Mouse (Mus musculus) neural tube, embryonic 12.5 days (tissue): ENCODE results near the gene Fam122a. TPM values are rescaled to one million over a fixed set of nuclear protein-coding genes. Genes with fewer than 3 reads are reported as not detected.

Experiments used
- ATAC-seq: fragments of 200-750 bp; cut with Nextera tagmentation; 2 replicates; pipeline ENCODE4 v1.8.0; 2017; ENCODE audit warnings: low read depth, mild to moderate bottlenecking, moderate TSS enrichment, moderate library complexity; ENCODE audit not compliant: low FRiP score
- H3K27ac ChIP-seq: fragments of 300-500 bp; sonication (generic); 2 replicates; pipeline ENCODE4 v1.5.1; 2016
- H3K27me3 ChIP-seq: fragments of 300-500 bp; sonication (generic); replicated peaks from 2 replicates; pipeline ENCODE4 v1.6.1; 2016; ENCODE audit warnings: mild to moderate bottlenecking
- H3K36me3 ChIP-seq: fragments of 300-500 bp; sonication (generic); 2 replicates; pipeline ENCODE4 v1.6.1; 2016; ENCODE audit warnings: mild to moderate bottlenecking
- H3K4me1 ChIP-seq: fragments of 300-500 bp; sonication (generic); 2 replicates; pipeline ENCODE4 v1.6.1; 2016
- H3K4me2 ChIP-seq: fragments of 300-500 bp; sonication (generic); replicated peaks from 2 replicates; pipeline ENCODE4 v1.6.1; 2016; ENCODE audit warnings: mild to moderate bottlenecking
- H3K4me3 ChIP-seq: fragments of 300-500 bp; sonication (generic); 2 replicates; pipeline ENCODE4 v1.5.1; 2016
- H3K9ac ChIP-seq: fragments of 300-500 bp; sonication (generic); 2 replicates; pipeline ENCODE4 v1.6.1; 2016; ENCODE audit warnings: mild to moderate bottlenecking
- H3K9me3 ChIP-seq: fragments of 300-500 bp; sonication (generic); 2 replicates; pipeline ENCODE4 v1.6.1; 2016; ENCODE audit warnings: mild to moderate bottlenecking
- WGBS: fragments of 180-500 bp; shearing (Covaris S2); methylation state at CpG from one replicate; pipeline ENCODE4 v1.1.7; 2016; 5-methylcytosine and 5-hydroxymethylcytosine counted together
- polyA plus RNA-seq: library from polyadenylated mRNA; unstranded; fragments of >200 nt; fragmentation: Nextera tagmentation; extraction: Ambion mirVana; gene quantifications from 2 replicates; pipeline ENCODE4 v1.2.1, GENCODE M21; 2016

Gene Fam122a
- 66.1 and 68.7 TPM in 2 replicates for polyA plus RNA-seq

DNA sequence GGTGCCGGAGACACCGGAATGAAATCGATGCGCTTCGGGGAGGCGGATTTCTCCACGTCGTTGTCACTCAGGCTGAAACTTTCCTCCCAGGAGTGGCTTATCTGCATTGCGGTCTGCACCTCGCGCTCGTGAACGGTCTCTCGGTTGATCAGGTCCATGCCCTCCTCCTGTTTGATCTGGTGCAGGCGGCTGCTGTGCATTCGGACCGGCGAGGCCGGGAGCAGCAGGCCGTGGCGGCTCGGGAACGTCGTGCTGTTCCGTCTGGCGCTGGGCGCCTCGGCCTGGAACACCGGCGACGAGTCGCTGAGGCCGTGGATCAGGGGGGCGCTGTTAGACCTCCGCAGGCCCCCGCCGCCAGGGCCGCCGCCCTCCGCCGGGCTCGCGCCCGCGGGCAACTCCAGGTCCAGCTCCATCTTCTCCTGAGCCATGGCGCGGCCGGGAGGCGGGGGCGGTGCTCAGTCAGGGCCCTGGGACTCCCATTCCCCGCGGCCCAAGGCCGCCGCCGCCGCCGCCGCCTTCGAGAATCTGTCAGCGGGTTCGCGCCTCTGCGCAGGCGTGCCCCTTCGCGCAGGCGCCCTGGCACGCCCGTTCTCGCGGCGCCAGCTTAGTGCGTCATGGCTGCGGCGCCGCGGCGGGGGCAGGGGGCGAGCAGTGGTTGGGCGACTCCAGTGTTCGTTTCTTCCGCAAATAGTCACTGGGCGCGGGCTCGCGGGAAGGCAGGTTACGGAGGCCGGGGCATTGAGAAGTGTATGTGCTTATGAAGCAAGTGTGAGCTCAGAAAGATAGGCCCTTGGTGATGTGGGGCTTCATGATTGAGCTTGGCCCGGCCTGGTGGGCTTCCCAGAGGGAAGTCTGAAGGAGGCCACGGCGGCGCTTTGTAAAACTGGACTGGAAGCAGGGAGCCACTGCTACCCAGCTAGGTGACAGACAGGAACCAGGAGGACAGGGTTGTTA, at the start of gene Fam122a:
TSS of gene Fam122a (minus strand) at position 428 of the 954 bp plus-strand sequence.
- H3K27ac ChIP-seq, result peak within 1 kb of the TSS; percentile 85
- peaks cover 5% of the 10 kb centered on the region; the same call in 1 of the 2 replicates for H3K4me1 ChIP-seq
- H3K36me3 ChIP-seq, result no peaks in the 10 kb centered on the region
- H3K4me2 ChIP-seq, result peak within 1 kb of the TSS; percentile 85
- ATAC-seq, result peak; percentile 96
- peak within 1 kb of the TSS; percentile 87 for H3K9ac ChIP-seq
- no peaks in the 10 kb centered on the region for H3K27me3 ChIP-seq
- WGBS, result under 1% methylated on average over 92 of the region's 92 CpGs
- H3K4me3 ChIP-seq, result peak within 1 kb of the TSS; percentile 78
- no peaks in the 10 kb centered on the region for H3K9me3 ChIP-seq

DNA sequence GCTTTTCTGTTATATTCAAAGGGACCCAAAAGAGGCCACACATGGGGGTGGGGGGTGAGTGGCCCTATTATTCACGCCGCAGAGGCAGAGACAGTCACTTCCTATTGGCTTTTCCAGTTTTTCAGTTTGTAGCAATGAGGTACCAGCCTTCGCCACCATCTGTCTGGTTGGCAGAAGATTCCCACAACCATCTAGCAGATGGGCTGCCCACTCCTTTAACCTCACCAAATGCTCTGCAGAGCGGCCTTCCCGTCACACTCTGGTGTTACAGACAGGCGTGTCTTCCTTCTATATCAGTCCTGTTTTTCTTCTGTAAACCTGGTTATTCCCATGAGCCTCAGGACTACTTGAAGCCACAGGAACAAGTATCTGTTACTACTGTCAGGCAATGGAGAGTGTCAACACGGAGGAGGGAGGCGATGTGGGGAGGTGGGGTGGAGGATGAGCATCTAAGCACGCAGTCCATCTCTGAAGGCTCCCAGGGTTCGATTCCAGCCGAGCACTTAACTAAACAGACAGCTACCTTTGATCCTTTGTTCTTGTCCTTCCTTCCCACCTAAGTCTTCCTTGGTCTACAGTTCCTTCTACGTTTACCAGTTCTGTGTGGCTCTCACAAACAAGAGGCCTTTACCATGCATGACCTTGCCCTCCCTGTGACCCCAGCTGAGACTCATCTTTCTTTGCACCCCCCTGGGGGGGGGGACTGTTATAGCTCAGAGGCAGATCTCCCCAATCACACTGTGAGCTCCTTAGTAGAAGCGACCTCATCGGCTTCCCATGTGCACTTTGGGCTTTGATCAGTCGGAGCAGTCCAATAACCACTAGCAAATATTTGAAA, 46.5 kb upstream of the Fam122a start:
- Histone ChIP-seq H3K9me3 (no peaks in the 10 kb centered on the region), H3K27ac (no peak overlapping the region), H3K36me3 (no peaks in the 10 kb centered on the region), H3K9ac (no peak overlapping the region), H3K4me2 (no peak overlapping the region), H3K4me1 (no peaks in the 10 kb centered on the region), H3K27me3 (no peaks in the 10 kb centered on the region), H3K4me3 (no peak overlapping the region)
- no peak for ATAC-seq
- WGBS, result 70% methylated on average over 15 of the region's 15 CpGs

DNA sequence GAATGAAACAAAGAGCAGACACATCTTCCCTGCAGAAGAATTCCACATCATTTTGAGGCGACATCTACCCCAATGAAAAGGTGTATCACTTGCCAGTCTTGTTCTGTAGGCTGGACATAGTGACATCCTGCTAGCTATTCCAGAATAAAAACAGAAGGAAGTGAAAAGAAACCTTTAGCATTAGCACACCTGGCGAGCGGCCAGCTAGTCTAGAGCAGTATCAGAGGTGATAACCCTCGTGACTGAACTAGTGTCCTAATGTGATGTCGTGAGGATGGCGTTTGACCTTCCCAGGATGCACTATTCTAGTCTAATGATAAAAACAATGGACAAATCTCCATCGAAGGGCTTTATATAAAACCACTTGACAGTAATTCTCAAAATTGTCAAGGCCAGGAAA, 44.8 kb upstream of the Fam122a start:
- H3K9ac ChIP-seq, result no peak overlapping the region
- H3K4me2 ChIP-seq, result no peak overlapping the region
- ATAC-seq, result no peak
- H3K27ac ChIP-seq, result no peak overlapping the region
- H3K27me3 ChIP-seq, result no peaks in the 10 kb centered on the region
- H3K9me3 ChIP-seq, result no peaks in the 10 kb centered on the region
- H3K36me3 ChIP-seq, result no peaks in the 10 kb centered on the region
- H3K4me1 ChIP-seq, result no peaks in the 10 kb centered on the region
- no peak overlapping the region for H3K4me3 ChIP-seq
- 90% methylated on average over 7 of the region's 7 CpGs for WGBS

DNA sequence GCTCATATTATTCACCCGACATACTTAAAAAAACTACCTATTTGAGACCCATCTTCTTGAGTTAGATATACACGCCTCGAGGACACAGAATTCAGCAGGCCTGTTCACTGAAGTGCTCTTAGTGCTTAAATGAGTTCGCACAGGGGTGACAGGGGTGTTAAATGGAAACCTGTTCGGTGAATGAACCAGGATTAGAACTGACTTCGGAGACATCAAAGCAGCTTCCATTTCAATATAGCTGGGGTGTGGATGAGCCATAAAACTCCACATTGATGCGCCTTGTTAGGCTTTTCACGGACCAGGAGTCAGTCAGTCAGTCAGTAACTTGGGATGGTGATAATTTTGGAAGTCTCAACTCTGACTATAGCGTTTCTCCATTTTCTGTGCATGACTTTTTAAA, 44.0 kb upstream of the Fam122a start:
- Histone ChIP-seq H3K4me2 (no peak overlapping the region), H3K4me1 (no peaks in the 10 kb centered on the region), H3K9ac (no peak overlapping the region), H3K4me3 (no peak overlapping the region), H3K9me3 (no peaks in the 10 kb centered on the region), H3K27ac (no peak overlapping the region), H3K27me3 (no peaks in the 10 kb centered on the region), H3K36me3 (no peaks in the 10 kb centered on the region)
- no peak for ATAC-seq
- WGBS, result 69% methylated on average over 9 of the region's 9 CpGs

DNA sequence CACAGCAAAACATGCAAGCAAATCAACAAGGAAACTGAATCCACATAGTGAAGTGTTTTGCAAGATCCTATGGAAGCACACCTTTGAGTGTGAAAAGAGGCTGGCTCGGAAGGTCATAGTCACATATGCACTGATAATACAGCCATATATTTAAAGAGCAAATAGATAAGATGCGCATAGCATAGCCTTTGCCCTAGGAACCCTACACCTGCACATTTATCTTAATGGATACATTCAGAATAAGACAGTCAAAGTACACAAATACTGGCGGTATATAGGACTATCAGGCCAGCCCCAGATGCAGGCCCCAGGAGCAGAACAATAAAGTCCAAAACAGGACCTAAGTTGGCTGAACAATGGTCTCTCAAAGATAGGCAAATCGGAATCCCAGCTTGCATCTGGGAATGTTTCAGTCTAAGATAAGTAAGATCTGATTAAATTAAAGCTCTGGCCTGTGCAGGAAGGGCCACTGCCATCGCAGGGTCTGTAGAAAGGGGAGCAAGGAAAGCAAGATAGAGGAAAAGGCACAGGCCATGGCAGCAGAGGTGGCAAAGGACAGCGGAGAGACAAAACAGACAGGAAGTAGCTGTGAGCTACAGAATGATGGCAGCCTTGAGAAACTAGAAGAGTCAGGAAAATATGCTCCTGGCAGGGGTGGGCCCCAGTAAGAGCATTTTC, 42.7 kb upstream of the Fam122a start:
- 90% methylated on average over 6 of the region's 6 CpGs for WGBS
- Histone ChIP-seq H3K9ac (no peak overlapping the region), H3K9me3 (no peaks in the 10 kb centered on the region), H3K27ac (no peak overlapping the region), H3K4me2 (no peak overlapping the region), H3K4me3 (no peak overlapping the region), H3K4me1 (no peaks in the 10 kb centered on the region), H3K27me3 (no peaks in the 10 kb centered on the region), H3K36me3 (no peaks in the 10 kb centered on the region)
- no peak for ATAC-seq

DNA sequence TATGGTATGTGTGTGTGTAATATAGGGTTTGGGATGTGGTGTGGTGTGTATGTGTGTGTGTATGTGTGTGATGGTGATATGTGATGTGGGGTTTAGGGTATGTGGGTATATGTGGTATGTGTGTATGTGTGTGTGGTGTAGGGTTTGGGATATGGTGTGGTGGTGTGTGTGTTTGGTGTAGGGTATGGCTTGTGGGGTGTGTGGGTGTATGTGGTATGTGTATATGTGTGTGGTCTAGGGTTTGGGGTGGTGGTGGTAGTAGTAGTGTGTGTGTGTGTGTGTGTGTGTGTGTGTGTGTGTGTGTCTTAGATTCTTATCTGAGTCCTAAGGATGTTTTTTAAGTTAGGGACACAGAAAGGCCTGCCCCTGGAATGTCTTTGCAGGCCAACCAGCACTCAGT, 41.2 kb upstream of the Fam122a start:
- Histone ChIP-seq H3K4me2 (no peak overlapping the region), H3K36me3 (no peaks in the 10 kb centered on the region), H3K27me3 (no peaks in the 10 kb centered on the region), H3K4me3 (no peak overlapping the region), H3K27ac (no peak overlapping the region), H3K4me1 (no peaks in the 10 kb centered on the region), H3K9me3 (no peaks in the 10 kb centered on the region), H3K9ac (no peak overlapping the region)
- ATAC-seq, result no peak

DNA sequence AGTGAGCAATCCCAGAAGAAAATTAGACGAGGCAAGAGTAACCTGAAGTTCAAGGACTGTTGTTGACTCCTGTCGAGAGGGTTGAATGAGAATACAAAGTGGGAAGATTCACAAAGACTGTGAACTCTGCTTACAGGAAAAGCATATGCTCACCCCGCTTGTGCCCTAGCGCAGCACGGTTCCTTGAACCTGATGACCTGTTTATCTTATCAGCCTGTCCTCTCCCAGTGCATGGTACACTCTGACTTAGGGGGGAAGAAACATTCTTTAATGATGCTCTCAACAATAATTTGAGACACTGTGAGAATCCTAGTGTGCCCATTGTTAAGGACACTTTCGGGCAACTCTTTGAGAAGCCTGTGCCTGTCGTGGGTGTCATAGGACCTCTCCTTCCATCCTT, 39.9 kb upstream of the Fam122a start:
- H3K4me2 ChIP-seq, result no peak overlapping the region
- H3K36me3 ChIP-seq, result no peaks in the 10 kb centered on the region
- WGBS, result 90% methylated on average over 7 of the region's 7 CpGs
- no peaks in the 10 kb centered on the region for H3K27me3 ChIP-seq
- no peak overlapping the region for H3K9ac ChIP-seq
- no peaks in the 10 kb centered on the region for H3K4me1 ChIP-seq
- H3K9me3 ChIP-seq, result no peaks in the 10 kb centered on the region
- no peak overlapping the region for H3K27ac ChIP-seq
- H3K4me3 ChIP-seq, result no peak overlapping the region
- no peak for ATAC-seq

DNA sequence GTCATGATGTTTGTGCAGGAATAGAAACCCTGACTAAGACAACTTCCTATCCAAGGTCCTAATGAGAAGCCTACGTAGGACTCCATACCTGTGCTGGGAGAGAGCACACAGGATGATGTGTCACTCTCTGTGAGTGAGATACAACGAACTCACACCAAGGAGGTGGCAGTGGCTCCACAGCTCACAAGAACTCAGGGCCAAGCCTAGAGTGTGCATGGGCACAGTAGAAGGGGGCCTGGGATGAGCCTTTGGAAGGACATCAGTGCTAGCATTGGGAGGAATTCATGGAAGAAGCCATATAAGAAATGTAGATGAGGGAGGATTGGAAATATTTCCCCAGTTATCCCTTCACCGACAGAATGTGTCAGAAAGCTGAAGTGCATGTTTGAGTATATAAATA, 38.8 kb upstream of the Fam122a start:
- Histone ChIP-seq H3K4me3 (no peak overlapping the region), H3K27me3 (no peaks in the 10 kb centered on the region; the same call in 1 of the 2 replicates), H3K36me3 (no peaks in the 10 kb centered on the region), H3K9ac (no peak overlapping the region), H3K9me3 (no peaks in the 10 kb centered on the region), H3K4me2 (no peak overlapping the region), H3K27ac (no peak overlapping the region), H3K4me1 (no peaks in the 10 kb centered on the region)
- ATAC-seq, result no peak
- 92% methylated on average over 3 of the region's 3 CpGs for WGBS

DNA sequence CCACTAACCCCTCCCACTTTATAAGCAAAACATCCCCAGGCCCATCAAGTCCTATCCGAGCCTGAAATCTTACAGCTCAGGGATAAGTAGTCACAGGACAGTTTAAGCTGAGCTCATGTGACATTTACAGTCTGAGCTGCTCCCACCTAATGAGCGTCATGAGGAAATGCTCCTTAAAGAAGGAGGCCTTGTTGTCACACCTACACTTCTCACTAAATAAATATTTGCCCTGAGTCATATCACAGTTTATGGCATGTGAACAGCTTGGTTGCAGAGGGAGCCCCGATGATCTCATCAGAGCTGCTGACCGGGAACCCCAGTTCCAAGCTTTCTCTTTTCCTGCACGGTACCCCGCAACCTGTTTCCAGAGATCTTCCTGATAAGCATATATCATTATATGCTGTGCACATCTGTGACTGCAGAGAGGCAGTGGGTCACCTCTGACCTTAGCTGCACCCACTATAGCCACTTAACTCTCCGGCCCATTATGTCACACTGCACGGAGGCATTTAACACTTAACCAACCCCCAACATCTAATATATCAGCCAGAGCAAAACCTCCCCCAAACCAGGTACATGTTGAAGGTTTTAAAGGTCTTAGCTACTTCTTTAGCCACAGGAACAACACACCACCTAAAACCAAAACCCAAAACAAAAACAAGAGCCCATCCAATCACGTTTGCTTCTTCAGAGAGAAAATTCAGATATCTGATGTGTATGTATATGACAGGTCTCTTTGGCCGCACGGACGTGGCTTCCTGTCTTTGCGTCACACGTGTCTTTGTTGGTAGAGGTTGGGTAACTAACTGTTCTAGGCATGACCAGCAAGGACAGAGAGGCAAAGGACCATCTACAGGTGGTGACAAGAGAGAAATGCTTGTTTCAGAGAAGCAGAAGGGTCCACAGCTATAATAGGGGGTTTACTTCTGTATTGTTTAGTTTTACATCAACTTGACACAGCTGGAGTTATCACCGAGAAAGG, 37.8 kb upstream of the Fam122a start:
- no peak for ATAC-seq
- WGBS, result 87% methylated on average over 15 of the region's 15 CpGs
- H3K36me3 ChIP-seq, result no peaks in the 10 kb centered on the region
- H3K9ac ChIP-seq, result no peak overlapping the region
- H3K9me3 ChIP-seq, result no peaks in the 10 kb centered on the region
- no peak overlapping the region for H3K4me3 ChIP-seq
- H3K4me1 ChIP-seq, result no peaks in the 10 kb centered on the region
- no peak overlapping the region for H3K27ac ChIP-seq
- H3K4me2 ChIP-seq, result no peak overlapping the region
- no peaks in the 10 kb centered on the region; the same call in 1 of the 2 replicates for H3K27me3 ChIP-seq

DNA sequence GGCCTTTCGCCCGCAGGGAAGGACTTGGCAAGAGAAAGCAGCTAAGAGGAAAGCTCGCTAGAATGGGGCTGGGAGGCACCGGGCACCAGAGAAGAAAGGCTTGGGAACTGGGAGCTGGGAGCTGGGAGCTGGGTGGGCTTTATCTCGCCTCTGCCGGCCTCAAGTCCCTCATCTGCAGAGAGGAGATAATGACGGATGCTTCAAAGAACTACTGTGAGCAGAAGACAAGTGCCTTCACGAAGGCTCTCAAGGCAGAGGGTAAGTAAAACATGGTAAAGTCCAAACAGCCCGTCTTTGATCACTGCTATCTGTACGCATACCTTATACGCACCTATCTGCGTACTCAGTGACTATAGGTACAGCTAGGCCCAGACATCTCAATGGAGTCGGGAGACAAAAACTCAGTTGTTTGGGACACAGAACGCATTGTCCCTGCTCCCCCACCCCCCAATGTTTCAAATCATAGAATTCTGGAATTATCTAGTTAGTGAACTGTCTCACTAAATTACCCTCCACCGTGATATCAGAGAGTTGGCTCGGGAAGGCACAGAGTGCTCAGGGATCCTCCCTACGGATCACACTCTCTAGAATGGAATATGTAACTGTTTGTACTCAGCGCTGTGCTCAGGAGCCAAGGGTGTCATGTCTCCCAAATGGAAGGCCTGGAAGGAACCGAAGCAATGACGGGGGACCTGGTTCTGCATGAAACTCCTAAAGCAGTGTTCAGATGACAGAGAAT, 36.1 kb upstream of the Fam122a start:
- no peak overlapping the region for H3K27ac ChIP-seq

More for the DNA sequence above, 36.1 kb upstream of the Fam122a start:
- Histone ChIP-seq H3K36me3 (no peaks in the 10 kb centered on the region), H3K9me3 (no peaks in the 10 kb centered on the region), H3K4me1 (peaks cover 7% of the 10 kb centered on the region), H3K27me3 (no peaks in the 10 kb centered on the region; the same call in 1 of the 2 replicates), H3K4me3 (no peak overlapping the region), H3K9ac (no peak overlapping the region), H3K4me2 (no peak overlapping the region)
- ATAC-seq, result no peak
- WGBS, result 89% methylated on average over 20 of the region's 20 CpGs
